Mouse (Mus musculus) hindbrain, embryonic 11.5 days (tissue): ENCODE results near the gene Zfp628. TPM values are rescaled to one million over a fixed set of nuclear protein-coding genes. Genes with fewer than 3 reads are reported as not detected.
A peak's percentile ranks its signal among the peaks of the same experiment; 100 is the strongest.
"Not testable (repeated sequence)": the region's sequence is repeated elsewhere in the genome, so short reads cannot be mapped to it uniquely, and the experiment has no call there.

Experiments used
- ATAC-seq: fragments of 200-750 bp; cut with Nextera tagmentation; 2 replicates; pipeline ENCODE4 v1.8.0; 2017; ENCODE audit warnings: mild to moderate bottlenecking, moderate TSS enrichment, moderate library complexity; ENCODE audit not compliant: low FRiP score
- DNase-seq: peaks from one replicate; pipeline ENCODE4 v3.0.0-alpha.2; 2015; ENCODE audit warnings: low spot score
- H3K27ac ChIP-seq: fragments of 300-500 bp; sonication (generic); 2 replicates; pipeline ENCODE4 v1.5.1; 2014; ENCODE audit warnings: mild to moderate bottlenecking, low read depth, low read length
- H3K27me3 ChIP-seq: fragments of 300-500 bp; sonication (generic); 2 replicates; pipeline ENCODE4 v1.6.1; 2014; ENCODE audit warnings: mild to moderate bottlenecking, low read length, moderate library complexity, mixed read lengths; ENCODE audit not compliant: control insufficient read depth, insufficient read depth
- H3K36me3 ChIP-seq: fragments of 300-500 bp; sonication (generic); 2 replicates; pipeline ENCODE4 v1.6.1; 2014; ENCODE audit warnings: mild to moderate bottlenecking, low read length, moderate library complexity, mixed read lengths; ENCODE audit not compliant: control insufficient read depth, insufficient read depth
- H3K4me1 ChIP-seq: fragments of 300-500 bp; sonication (generic); replicated peaks from 2 replicates; pipeline ENCODE4 v1.6.1; 2014; ENCODE audit warnings: low read length, mixed read lengths; ENCODE audit not compliant: control insufficient read depth, insufficient read depth
- H3K4me2 ChIP-seq: fragments of 300-500 bp; sonication (generic); replicated peaks from 2 replicates; pipeline ENCODE4 v1.6.1; 2014; ENCODE audit warnings: mild to moderate bottlenecking, low read depth, low read length
- H3K4me3 ChIP-seq: fragments of 300-500 bp; sonication (generic); 2 replicates; pipeline ENCODE4 v1.5.1; 2014; ENCODE audit warnings: low read depth, low read length
- H3K9ac ChIP-seq: fragments of 300-500 bp; sonication (generic); 2 replicates; pipeline ENCODE4 v1.6.1; 2014; ENCODE audit warnings: low read depth, low read length
- H3K9me3 ChIP-seq: fragments of 300-500 bp; sonication (generic); 2 replicates; pipeline ENCODE4 v1.6.1; 2016; ENCODE audit warnings: low read length; ENCODE audit not compliant: control insufficient read depth
- WGBS: fragments of 180-500 bp; shearing (Covaris S2); extraction: QIAGEN DNeasy Blood & Tissue Kit; methylation state at CpG from one replicate; pipeline ENCODE4 v1.1.7; 2014; 5-methylcytosine and 5-hydroxymethylcytosine counted together
- polyA plus RNA-seq: library from polyadenylated mRNA; unstranded; fragments of >200 nt; fragmentation: Nextera tagmentation; extraction: Ambion mirVana; gene quantifications from 2 replicates; pipeline ENCODE4 v1.2.1, GENCODE M21; 2014

Gene Zfp628
- polyA plus RNA-seq, result 4.0 and 4.2 TPM in 2 replicates

DNA sequence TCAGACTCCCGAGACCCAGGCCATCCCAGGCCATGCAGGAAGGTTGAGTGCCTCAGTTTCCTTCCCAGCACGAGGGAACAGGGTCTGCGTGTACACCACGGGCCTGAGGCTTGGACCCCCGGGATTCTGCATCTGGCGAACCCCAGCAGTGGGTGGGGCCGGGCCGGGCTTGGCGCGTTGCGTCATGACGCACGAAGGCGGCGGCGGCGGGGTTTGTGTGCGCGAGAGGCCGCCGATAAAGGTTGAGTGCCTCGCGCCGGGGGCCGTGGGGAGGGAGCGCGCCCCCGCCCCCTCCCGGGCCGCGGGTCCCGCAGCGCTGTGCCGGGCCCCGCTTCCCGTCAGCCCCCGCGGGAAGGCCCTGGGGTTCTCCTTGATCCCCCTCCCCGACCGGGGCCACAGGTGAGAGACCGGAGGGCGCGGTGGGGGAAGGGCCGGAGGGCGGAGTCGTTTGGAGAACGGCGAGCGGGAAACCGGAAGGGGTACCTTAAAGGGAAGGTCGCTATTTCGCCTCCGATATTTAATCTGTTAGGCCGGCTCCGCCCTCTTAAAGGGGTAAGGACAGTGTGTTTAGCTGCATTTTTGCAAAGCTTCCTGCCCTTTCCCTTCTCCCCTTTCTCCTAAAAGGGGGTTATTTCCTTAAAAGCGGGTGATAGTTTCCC is at the start of gene Zfp628:
Gene Zfp628 (plus strand): TSS at position 211 of the 659 bp plus-strand sequence.
- no peaks in the 10 kb centered on the region for H3K9me3 ChIP-seq
- peak; percentile 96 for DNase-seq
- peak within 1 kb of the TSS; percentile 65 for H3K4me3 ChIP-seq
- H3K27ac ChIP-seq, result peak within 1 kb of the TSS; percentile 94
- H3K36me3 ChIP-seq, result 0 out of 2 replicates have a peak, but pooled peaks cover 7% of the 10 kb centered on the region
- peaks cover 4% of the 10 kb centered on the region; the same call in 1 of the 2 replicates for H3K4me1 ChIP-seq
- H3K9ac ChIP-seq, result peak within 1 kb of the TSS; percentile 88
- no peaks in the 10 kb centered on the region for H3K27me3 ChIP-seq
- peak within 1 kb of the TSS; percentile 81 for H3K4me2 ChIP-seq
- 1% methylated on average over 43 of the region's 56 CpGs for WGBS
- ATAC-seq, result peak; percentile 94

DNA sequence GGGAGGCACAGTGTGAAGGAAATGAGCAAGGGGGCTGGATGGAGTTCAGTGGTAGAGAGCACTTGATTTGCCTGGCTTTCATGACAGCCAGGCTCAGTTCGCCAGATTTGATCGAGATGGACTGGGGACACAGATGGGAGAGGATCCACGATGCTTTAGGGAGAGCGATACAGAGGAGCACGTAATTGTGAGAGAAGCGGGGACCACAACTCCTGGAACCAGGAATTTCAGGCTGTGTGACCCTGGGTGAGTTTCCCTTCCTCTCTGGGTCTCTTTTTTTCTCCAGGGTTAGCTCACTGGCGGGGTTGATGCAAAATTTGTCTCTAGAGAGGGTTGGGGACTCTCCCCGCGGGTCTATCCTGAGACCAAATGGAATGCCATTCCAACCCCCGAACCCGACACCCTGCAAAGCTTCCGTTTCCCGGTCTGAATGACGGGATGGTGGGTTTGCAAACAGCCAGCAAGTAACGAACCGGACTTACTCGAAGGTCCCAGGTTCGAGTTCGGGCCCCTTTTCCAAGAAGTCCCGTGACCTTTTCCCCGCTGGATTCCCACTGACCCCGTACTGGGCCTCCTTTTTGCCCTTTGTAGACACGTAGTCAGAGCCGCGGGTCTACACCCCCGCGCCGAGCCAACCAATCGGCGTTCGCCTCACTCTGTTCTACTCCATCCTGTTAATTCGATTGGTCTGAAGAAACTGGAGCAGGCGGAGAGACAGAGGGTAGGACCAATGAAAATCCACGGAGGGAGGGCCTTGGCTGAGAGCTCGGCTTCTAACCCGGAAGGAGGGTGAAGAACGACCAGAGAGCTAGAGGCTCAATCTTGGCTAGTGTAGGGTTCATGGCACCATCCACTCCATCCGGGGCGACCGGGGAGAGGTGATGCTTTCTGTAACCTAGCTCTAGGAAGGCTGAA is 49.2 kb upstream of the Zfp628 start:
- Histone ChIP-seq H3K4me2 (peak overlapping the region; percentile 59), H3K9me3 (no peaks in the 10 kb centered on the region), H3K27me3 (no peaks in the 10 kb centered on the region), H3K4me3 (peak overlapping the region; percentile 50), H3K36me3 (no peaks in the 10 kb centered on the region), H3K9ac (peak overlapping the region; percentile 74), H3K4me1 (no peaks in the 10 kb centered on the region), H3K27ac (peak overlapping the region; percentile 60; the same call in 1 of the 2 replicates)
- ATAC-seq (peak; percentile 100), DNase-seq (peak; percentile 95)
- WGBS, result 4% methylated on average over 40 of the region's 40 CpGs

DNA sequence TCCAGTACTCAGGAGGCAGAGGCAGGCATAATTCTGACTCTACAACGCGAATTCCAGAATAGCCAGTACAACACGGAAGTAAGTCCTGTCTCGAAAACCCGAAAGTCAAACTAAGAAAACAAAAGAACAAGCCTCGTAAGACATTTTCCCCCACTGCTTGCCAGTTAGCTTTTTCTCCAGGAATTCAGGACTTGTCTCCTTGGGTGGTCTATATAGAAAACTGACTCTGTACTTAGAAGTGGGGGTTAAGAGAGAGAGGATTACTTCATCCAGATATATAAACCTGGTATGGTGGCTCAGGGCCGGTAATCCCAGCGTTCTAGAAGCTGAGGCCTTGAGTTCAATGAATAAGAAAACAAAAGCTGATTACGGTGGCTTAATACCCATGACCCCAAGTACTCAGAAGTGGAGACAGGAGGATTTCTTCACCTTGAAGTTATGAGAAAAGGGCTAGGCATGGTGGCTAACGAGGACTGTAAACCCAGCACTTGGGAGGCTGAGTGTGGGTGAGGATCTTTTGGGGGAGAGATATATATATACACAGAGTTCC is 48.3 kb upstream of the Zfp628 start:
- WGBS, result 52% methylated on average over 10 of the region's 10 CpGs
- Histone ChIP-seq H3K4me1 (no peaks in the 10 kb centered on the region), H3K9me3 (no peaks in the 10 kb centered on the region), H3K4me3 (peak overlapping the region; percentile 50), H3K4me2 (peak overlapping the region; percentile 59), H3K36me3 (no peaks in the 10 kb centered on the region), H3K9ac (peak overlapping the region; percentile 65), H3K27me3 (no peaks in the 10 kb centered on the region), H3K27ac (no peak overlapping the region)
- no peak for ATAC-seq
- no peak for DNase-seq

DNA sequence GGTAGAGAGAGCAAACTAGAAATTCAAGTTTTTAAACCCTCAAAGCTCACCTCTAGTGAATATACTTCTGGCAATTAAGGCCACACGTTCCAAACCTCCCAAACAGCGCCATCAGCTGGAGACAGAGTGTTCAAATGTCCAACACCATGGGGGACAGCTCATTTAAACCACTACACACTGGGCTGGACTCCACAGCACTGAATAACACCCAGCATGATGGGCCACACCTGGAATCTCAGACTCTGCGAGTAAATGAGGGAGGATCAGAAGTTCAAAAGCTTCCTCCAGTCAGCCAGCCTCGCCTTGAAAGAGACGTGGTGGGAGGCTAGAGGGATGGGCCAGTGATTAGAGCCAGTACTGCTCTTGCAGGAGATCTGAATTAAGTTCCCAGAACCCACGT is 44.9 kb upstream of the Zfp628 start, which contains the start of gene Isoc2b:
Gene Isoc2b (minus strand): TSS at position 126 of the 400 bp plus-strand sequence.
- Histone ChIP-seq H3K4me1 (no peaks in the 10 kb centered on the region), H3K36me3 (no peaks in the 10 kb centered on the region), H3K9me3 (no peaks in the 10 kb centered on the region), H3K9ac (no peak within 1 kb of the TSS), H3K27ac (no peak within 1 kb of the TSS), H3K4me3 (no peak within 1 kb of the TSS), H3K27me3 (no peaks in the 10 kb centered on the region), H3K4me2 (no peak within 1 kb of the TSS)
- WGBS, result 66% methylated on average over 6 of the region's 6 CpGs
- DNase-seq (no peak), ATAC-seq (no peak)

DNA sequence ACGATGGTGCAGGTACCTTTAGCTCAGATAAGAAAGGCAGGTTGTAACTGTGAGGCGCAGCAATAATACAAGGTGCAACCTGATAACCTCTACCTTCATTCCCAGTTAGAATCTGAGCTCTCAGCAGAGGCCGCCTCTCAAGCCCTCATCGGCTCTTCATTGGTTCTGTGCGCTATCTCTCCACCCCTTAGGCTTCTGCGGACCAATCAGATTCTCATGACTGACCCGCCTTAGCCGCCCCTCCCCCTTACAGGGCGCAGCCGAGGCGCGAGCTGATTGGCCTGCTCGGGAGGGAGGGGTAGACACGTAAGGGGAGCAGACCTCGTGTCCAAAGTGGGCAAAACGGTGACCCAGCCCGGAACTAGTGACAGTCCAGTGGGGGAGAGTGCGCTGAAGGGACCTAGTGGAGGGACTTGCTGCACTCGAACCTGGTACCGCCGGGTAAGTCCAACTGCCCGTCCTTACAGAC is 38.2 kb upstream of the Zfp628 start, which contains the start of gene Isoc2a:
Gene Isoc2a (plus strand): TSS at position 401 of the 469 bp plus-strand sequence.
- Histone ChIP-seq H3K36me3 (no peaks in the 10 kb centered on the region), H3K27ac (no peak within 1 kb of the TSS), H3K4me1 (no peaks in the 10 kb centered on the region), H3K27me3 (no peaks in the 10 kb centered on the region), H3K4me3 (peak within 1 kb of the TSS; percentile 40), H3K4me2 (peak within 1 kb of the TSS; percentile 70), H3K9me3 (no peaks in the 10 kb centered on the region), H3K9ac (peak within 1 kb of the TSS; percentile 51)
- WGBS, result under 1% methylated on average over 20 of the region's 22 CpGs
- ATAC-seq, result peak; percentile 99
- peak; percentile 92 for DNase-seq

DNA sequence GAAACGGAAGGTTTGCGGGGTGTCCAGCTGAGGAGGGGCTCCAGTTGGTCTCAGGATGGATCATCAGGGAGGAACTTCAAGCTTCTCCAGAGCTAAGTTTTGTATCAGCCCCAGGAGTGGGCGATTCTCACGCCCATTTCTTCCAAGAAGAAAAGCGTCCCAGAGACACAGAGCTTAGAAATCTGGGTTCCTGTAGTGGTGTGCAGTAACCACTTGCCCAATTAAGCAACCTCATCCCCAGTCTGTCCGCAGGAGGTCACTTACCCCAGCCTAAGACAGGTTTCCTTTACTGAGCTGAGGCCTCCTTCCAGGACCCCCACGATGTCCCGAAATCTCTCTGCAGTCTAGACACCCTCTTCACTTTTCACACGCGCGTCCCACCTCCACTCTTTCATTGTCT is 37.8 kb upstream of the Zfp628 start:
- Histone ChIP-seq H3K4me3 (peak overlapping the region; percentile 40), H3K9ac (peak overlapping the region; percentile 51), H3K27me3 (no peaks in the 10 kb centered on the region), H3K9me3 (no peaks in the 10 kb centered on the region), H3K4me1 (no peaks in the 10 kb centered on the region), H3K4me2 (peak overlapping the region; percentile 70), H3K36me3 (no peaks in the 10 kb centered on the region), H3K27ac (no peak overlapping the region)
- WGBS, result 10% methylated on average over 11 of the region's 11 CpGs
- ATAC-seq (no peak), DNase-seq (no peak)

DNA sequence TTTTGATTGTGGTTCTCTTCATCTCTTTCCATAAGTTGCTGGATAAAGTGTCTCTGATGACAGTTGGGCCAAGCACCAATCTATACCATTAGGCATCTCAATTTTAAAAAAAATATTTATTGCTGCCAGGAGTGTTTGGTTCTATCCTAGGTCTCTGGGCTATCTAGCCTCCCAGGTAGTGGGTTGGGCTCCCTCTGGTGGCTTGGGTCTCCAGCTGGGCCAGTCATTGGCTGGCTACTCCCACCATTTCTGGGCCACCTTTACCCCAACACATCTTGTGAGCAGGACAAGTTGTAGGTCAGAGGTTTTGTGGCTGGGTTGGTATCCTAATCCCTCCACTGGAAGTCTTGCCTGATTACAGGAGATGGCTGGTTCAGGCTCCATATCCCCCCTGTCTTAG is 36.8 kb upstream of the Zfp628 start:
- Histone ChIP-seq H3K4me3 (no peak overlapping the region), H3K9ac (no peak overlapping the region), H3K4me1 (no peaks in the 10 kb centered on the region), H3K36me3 (no peaks in the 10 kb centered on the region), H3K9me3 (no peaks in the 10 kb centered on the region), H3K27me3 (no peaks in the 10 kb centered on the region), H3K4me2 (no peak overlapping the region), H3K27ac (no peak overlapping the region)
- no peak for DNase-seq
- no peak for ATAC-seq

DNA sequence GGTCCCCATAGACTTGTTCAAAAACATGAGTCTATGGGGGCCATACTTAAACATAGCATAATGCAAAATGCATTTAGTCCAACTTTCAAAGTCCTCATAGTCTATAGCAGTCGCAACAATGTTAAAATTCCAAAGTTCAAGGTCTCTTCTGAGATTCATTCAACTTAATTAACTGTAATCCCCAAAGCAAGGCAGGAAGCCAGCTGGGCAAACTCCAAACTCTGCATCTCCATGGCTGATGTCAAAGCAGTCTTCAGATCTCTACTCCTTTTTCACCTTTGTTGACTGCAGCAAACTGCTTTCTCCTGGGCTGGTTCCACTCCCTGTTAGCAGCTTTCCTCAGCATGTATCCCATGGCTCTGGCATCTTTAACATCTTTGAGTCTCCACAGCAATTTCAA is 36.0 kb upstream of the Zfp628 start:
- H3K4me2 ChIP-seq, H3K4me3 ChIP-seq, DNase-seq, H3K9ac ChIP-seq, H3K4me1 ChIP-seq, H3K27me3 ChIP-seq, H3K9me3 ChIP-seq, H3K36me3 ChIP-seq, ATAC-seq, H3K27ac ChIP-seq: not testable (repeated sequence)
- WGBS, result 86% methylated on average over 1 of the region's 1 CpGs
